Mouse (Mus musculus) forebrain, embryonic 15.5 days (tissue): ENCODE data around the gene Fam102a. TPM values are rescaled to one million over a fixed set of nuclear protein-coding genes. Genes with fewer than 3 reads are reported as not detected.

Experiments used
- ATAC-seq: fragments of 200-750 bp; cut with Nextera tagmentation; replicated peaks from 2 replicates; pipeline ENCODE4 v1.8.0; 2017; ENCODE audit warnings: mild to moderate bottlenecking, moderate TSS enrichment, moderate library complexity
- H3K27ac ChIP-seq: fragments of 300-500 bp; sonication (generic); replicated peaks from 2 replicates; pipeline ENCODE4 v1.5.1; 2015; ENCODE audit warnings: mild to moderate bottlenecking, inconsistent platforms
- H3K27me3 ChIP-seq: fragments of 300-500 bp; sonication (generic); 2 replicates; pipeline ENCODE4 v1.6.1; 2015; ENCODE audit warnings: inconsistent platforms
- H3K36me3 ChIP-seq: fragments of 300-500 bp; sonication (generic); 2 replicates; pipeline ENCODE4 v1.6.1; 2015; ENCODE audit warnings: mild to moderate bottlenecking, inconsistent platforms
- H3K4me1 ChIP-seq: fragments of 300-500 bp; sonication (generic); 2 replicates; pipeline ENCODE4 v1.6.1; 2015; ENCODE audit warnings: inconsistent platforms
- H3K4me2 ChIP-seq: fragments of 300-500 bp; sonication (generic); replicated peaks from 2 replicates; pipeline ENCODE4 v1.6.1; 2015; ENCODE audit warnings: mild to moderate bottlenecking, inconsistent platforms
- H3K4me3 ChIP-seq: fragments of 300-500 bp; sonication (generic); 2 replicates; pipeline ENCODE4 v1.5.1; 2015; ENCODE audit warnings: mild to moderate bottlenecking, inconsistent platforms
- H3K9ac ChIP-seq: fragments of 300-500 bp; sonication (generic); replicated peaks from 2 replicates; pipeline ENCODE4 v1.6.1; 2015; ENCODE audit warnings: mild to moderate bottlenecking, inconsistent platforms
- H3K9me3 ChIP-seq: fragments of 300-500 bp; sonication (generic); 2 replicates; pipeline ENCODE4 v1.6.1; 2016; ENCODE audit warnings: inconsistent platforms
- WGBS: fragments of 180-500 bp; shearing (Covaris S2); methylation state at CpG from one replicate; pipeline ENCODE4 v1.1.7; 2015; ENCODE audit warnings: mixed read lengths; 5-methylcytosine and 5-hydroxymethylcytosine counted together
- polyA plus RNA-seq: library from polyadenylated mRNA; unstranded; fragments of >200 nt; fragmentation: Nextera tagmentation; extraction: Ambion mirVana; gene quantifications from 2 replicates; pipeline ENCODE4 v1.2.1, GENCODE M21; 2015

Gene Fam102a
- polyA plus RNA-seq, 1 experiment from 2014 or later, result 5.7 TPM

DNA sequence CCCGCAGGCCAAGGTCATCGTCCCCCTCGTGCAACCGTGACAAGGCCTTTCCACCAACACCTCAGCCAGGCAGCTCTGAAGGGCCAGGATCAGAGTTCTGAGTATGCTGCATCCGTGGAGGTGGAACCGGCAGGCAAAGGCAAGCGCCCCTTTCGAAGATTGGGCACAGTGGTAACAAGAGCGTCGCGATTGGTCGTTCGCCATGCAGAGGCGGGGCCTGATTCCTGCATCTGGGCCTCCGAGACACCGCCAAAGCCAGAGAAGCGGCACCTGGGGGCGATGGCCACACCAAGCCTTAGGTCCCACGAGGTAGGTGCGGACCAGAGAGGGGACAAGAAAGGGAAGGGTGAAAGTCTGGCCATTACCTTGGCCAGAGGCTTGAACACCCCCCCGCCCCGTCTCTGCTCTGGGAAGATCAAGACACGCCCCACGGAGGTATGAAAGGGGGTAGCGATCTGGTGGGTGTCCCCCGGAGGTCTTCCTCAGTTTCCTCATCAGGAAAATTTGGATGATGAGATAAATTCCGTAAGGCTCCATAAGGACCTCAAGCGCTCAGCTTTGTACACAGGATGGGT lies 40.5 kb downstream of the Fam102a start, which contains the start of gene 9430097D07Rik:
9430097D07Rik (minus strand) TSS at position 99 of the 575 bp plus-strand sequence.
- H3K27ac ChIP-seq, result no peak within 1 kb of the TSS
- H3K4me1 ChIP-seq, result peaks cover 27% of the 10 kb centered on the region
- peak within 1 kb of the TSS; percentile 97 for H3K4me2 ChIP-seq
- no peaks in the 10 kb centered on the region for H3K9me3 ChIP-seq
- peak; percentile 81 for ATAC-seq
- H3K4me3 ChIP-seq, result peak within 1 kb of the TSS; percentile 62
- 3% methylated on average over 28 of the region's 28 CpGs for WGBS
- peaks cover 8% of the 10 kb centered on the region; the same call in 1 of the 2 replicates for H3K36me3 ChIP-seq
- no peaks in the 10 kb centered on the region for H3K27me3 ChIP-seq
- H3K9ac ChIP-seq, result peak within 1 kb of the TSS; percentile 70

DNA sequence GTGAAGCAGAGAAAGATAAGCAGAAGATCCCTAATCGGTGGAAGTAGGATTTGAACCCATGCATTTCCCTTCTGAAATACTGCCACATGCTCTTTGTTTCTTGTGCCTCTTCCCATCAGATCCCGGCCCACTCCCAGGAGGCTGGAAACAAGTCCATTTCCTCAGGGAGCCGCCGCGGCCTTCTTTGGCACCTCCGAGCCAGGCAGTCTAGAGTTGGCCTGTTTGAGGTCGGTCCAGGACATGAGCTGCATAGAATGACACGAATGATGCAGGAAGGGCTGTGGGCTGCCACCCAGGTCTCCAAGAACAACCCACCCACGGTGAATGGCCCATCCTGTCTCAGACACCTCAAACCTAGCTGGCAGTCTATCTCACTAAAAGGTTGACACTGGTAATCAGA lies 41.4 kb downstream of the Fam102a start:
- 0 out of 2 replicates have a peak overlapping the region, but pooled peaks have one; percentile 62 for H3K4me3 ChIP-seq
- WGBS, result 86% methylated on average over 9 of the region's 9 CpGs

DNA sequence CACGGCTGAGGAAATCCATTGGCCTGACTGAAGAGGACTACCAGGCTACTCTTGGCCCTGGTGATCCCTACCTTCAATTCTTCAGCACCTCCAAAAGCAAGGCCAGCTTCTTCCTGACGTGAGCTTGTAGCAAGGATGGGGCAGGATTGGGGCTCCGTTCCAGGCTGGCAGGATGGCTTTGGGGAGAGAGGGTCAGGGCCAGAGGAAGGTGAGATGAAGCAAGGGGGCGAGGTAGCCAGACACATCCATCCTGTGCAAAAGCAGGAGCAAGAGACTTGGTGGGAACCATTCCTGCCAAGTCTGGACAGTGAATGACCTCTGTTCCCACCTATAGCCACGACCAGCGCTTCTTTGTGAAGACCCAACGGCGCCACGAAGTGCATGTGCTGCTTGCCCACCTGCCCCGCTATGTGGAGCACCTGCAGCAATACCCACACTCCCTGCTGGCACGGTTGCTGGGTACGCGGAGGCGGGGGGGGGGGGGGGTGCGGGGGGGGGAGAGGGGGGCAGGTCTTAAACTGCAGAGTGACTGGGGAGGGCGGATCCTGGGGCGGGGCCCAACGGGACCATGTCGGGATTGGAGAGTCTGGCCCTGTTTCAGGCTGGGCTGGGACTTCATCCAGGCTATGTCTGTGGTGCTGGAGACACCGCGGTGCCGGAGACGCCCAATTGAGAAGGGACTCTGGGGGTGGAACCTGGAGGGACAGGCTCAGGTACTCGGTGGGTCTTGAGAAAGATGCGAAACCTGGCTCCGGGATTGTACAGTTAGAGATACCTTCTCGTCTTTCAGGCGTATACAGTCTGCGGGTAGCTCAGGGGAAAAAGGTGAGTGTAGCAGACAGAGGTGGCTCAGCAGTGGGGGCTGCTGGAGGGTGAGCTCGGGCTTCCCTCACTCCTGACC lies 43.3 kb downstream of the Fam102a start:
- H3K9me3 ChIP-seq, result no peaks in the 10 kb centered on the region
- H3K4me1 ChIP-seq, result peaks cover 19% of the 10 kb centered on the region
- no peak for ATAC-seq
- no peak overlapping the region for H3K4me2 ChIP-seq
- no peak overlapping the region for H3K27ac ChIP-seq
- no peak overlapping the region for H3K9ac ChIP-seq
- H3K27me3 ChIP-seq, result no peaks in the 10 kb centered on the region
- WGBS, result 38% methylated on average over 26 of the region's 30 CpGs
- peaks cover 1% of the 10 kb centered on the region; the same call in 1 of the 2 replicates for H3K36me3 ChIP-seq
- no peak overlapping the region for H3K4me3 ChIP-seq

More for the DNA sequence above, 41.4 kb downstream of the Fam102a start:
- H3K9me3 ChIP-seq, result no peaks in the 10 kb centered on the region
- 0 out of 2 replicates have a peak overlapping the region, but pooled peaks have one; percentile 97 for H3K4me2 ChIP-seq
- H3K36me3 ChIP-seq, result peaks cover 8% of the 10 kb centered on the region; the same call in 1 of the 2 replicates
- no peak overlapping the region for H3K27ac ChIP-seq
- H3K4me1 ChIP-seq, result peaks cover 23% of the 10 kb centered on the region
- H3K9ac ChIP-seq, result no peak overlapping the region
- no peak for ATAC-seq
- H3K27me3 ChIP-seq, result no peaks in the 10 kb centered on the region

DNA sequence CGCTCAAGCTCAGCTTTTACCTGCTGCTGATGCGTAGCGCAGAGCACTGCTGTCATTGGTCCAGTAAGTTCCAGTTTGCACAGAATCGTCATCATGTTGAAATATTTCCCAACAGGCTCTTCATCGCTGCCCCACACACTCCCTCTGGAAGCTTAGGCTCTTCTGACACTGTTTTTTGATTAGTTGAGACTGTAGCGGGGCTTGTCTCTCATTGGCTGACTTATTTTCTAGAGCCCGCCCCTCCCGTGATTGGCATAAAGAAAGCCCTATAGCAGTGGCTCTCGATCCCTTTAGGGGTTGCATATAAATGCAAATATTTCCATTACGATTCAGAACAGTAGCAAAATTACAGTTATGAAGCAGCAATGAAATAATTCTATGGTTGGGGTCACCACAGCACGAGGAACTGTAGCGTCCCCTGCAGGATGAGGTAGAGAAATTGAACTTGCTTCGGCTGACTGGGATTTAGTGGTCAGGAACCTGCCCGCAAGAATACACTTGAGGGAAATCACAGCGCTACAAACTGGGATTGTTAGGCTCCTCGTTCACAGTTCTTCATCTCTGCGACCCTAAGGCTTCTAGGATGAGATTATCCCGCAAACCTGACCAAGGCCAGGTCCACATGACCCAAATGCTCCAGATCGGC lies 46.4 kb downstream of the Fam102a start:
- Histone ChIP-seq H3K4me1 (peaks cover 10% of the 10 kb centered on the region), H3K27ac (no peak overlapping the region), H3K36me3 (no peaks in the 10 kb centered on the region), H3K9ac (peak overlapping the region; percentile 15; the same call in 1 of the 2 replicates), H3K9me3 (no peaks in the 10 kb centered on the region), H3K27me3 (no peaks in the 10 kb centered on the region), H3K4me2 (peak overlapping the region; percentile 33), H3K4me3 (peak overlapping the region; percentile 31)
- ATAC-seq, result peak; percentile 65
- 32% methylated on average over 19 of the region's 19 CpGs for WGBS

DNA sequence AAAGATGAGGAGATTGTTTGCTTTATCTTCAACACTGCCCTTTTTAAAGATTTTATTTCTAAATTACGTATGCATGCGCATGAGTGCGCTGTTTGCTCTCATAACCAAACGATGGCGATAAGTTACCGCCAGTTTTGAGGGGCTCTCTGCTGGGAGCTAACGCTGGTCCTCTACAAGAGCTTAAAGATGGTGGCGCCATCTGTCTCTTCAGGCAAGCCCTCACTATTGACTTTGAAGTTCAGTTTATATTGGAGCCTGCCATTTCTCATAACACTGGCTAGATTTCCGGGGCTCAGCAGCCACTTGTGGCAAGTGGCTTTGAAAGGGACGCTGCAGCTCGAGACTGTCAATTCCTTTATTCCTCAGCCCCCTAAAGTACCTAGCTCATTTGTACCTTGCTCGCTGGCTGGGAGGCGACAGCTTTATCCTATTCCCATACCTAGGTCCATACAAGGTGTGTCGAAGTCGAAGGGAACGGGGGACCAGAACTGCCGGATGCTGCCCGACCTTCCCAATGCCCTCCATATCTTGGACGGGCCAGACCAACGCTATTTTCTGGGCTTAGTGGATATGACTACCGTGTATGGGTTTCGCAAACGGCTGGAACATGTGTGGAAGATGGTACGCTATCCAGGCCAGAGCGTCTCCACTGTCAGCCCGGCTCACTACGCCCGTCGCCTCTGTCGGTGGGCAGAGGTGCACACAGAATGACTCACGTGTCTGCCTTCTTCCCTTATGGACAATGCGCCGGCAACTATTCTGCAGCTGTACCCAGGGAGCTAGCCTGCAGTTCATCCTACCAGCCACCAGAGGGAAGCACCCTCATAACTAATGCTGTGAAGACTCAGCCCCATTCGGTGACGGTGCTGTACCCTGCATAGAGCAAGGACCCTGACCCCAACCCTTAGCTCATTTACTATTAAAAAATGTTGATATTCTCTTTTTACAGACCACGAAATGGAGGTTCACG lies 48.0 kb downstream of the Fam102a start:
- Histone ChIP-seq H3K4me3 (peak overlapping the region; percentile 36), H3K9me3 (no peaks in the 10 kb centered on the region), H3K36me3 (no peaks in the 10 kb centered on the region), H3K9ac (peak overlapping the region; percentile 42), H3K4me2 (peak overlapping the region; percentile 62), H3K4me1 (peaks cover 23% of the 10 kb centered on the region), H3K27ac (no peak overlapping the region), H3K27me3 (no peaks in the 10 kb centered on the region)
- ATAC-seq, result peak; percentile 55
- WGBS, result 14% methylated on average over 37 of the region's 37 CpGs

DNA sequence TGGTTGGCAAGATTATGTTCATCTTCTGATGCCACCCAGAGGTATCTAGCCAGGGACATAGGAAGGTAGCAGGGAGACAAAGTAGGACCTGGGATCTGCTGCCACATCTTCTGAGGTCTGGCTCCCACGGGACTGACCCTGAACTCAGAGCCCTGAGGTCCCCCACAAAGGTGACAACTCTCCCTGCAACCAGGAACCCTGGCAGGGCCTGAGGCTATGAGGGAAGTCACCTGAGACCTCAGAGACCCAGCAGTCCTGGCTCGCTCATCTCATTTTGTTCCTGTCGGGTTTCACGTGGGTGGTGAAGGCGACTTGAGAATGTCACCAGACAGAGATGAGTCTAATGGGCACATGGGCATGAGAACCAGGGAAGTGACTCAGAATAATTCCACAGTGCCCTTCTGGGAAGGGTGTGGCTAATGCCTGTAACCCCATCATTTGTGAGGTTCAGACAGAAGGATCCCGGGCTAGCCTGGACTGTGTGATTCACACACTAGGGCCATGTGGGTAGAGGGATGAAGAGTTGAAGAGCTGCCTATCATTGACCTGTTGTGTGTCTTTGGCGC lies 50.1 kb downstream of the Fam102a start:
- no peak overlapping the region for H3K4me3 ChIP-seq
- H3K9me3 ChIP-seq, result no peaks in the 10 kb centered on the region
- 89% methylated on average over 7 of the region's 7 CpGs for WGBS
- H3K36me3 ChIP-seq, result no peaks in the 10 kb centered on the region
- ATAC-seq, result no peak
- no peak overlapping the region for H3K4me2 ChIP-seq
- H3K27me3 ChIP-seq, result no peaks in the 10 kb centered on the region
- no peak overlapping the region for H3K9ac ChIP-seq
- H3K4me1 ChIP-seq, result peaks cover 33% of the 10 kb centered on the region
- no peak overlapping the region for H3K27ac ChIP-seq

DNA sequence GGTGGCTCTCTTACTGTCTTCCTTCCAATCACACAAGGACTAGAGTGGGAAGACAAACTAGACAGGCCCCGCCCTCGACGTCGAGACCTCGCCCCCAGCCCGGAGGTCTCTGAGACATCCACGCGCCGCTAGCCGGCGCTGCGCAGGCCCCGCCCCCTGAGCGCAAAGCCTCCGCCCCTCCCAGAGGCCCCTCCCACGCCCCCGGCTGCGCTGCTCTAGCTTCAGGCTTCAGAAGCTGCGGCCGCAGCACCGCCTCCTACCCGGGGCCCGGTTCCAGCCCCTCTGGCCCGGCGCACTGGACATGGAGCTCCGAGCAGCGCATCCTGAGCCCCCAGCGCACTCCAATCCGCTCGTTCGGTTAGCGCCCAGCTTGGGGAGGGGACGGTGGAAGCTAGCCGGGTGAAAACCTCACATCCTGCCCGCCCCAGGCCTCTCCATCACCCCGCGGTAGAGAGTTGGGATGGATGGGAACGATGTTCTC lies 51.8 kb downstream of the Fam102a start, which contains the start of gene St6galnac4:
St6galnac4 (plus strand) TSS at position 225 of the 481 bp plus-strand sequence.
- WGBS, result under 1% methylated on average over 38 of the region's 38 CpGs
- H3K36me3 ChIP-seq, result no peaks in the 10 kb centered on the region
- H3K27me3 ChIP-seq, result no peaks in the 10 kb centered on the region
- no peaks in the 10 kb centered on the region for H3K9me3 ChIP-seq
- peak within 1 kb of the TSS; percentile 56 for H3K4me3 ChIP-seq
- ATAC-seq, result peak; percentile 71
- 0 out of 2 replicates have a peak within 1 kb of the TSS, but pooled peaks have one; percentile 12 for H3K27ac ChIP-seq
- peaks cover 33% of the 10 kb centered on the region for H3K4me1 ChIP-seq
- H3K4me2 ChIP-seq, result peak within 1 kb of the TSS; percentile 61
- peak within 1 kb of the TSS; percentile 64 for H3K9ac ChIP-seq

DNA sequence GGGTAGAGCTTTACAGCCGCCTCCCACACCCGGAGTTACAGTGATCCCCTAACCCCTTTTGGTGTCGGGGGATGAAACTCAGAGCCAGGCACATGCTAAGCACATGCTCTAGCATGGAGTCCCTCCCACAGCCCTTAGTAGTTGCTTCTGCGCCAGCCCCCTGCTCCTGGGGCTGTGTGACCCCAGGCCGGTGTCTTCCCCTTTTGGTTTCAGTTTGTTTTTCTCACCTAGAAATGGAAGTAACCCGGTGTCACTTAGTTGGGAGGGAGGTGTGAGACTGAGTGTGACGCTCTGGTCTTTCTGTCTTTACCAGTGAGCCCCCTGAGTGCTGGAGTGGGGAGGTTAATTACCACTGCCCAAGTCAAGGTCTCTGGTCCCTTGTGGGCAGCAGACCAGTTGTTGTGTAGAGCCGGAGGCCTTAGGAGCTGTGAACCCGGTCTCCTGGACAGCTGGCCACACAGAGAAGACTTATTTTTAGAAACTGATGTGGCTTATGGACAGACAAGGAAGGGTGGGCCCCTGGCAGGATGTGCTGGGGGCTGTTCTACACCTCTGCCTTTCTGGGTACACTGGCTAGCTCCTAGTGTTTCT lies 52.7 kb downstream of the Fam102a start:
- 52% methylated on average over 9 of the region's 9 CpGs for WGBS
- no peaks in the 10 kb centered on the region for H3K36me3 ChIP-seq
- H3K27ac ChIP-seq, result no peak overlapping the region
- ATAC-seq, result no peak
- H3K4me2 ChIP-seq, result peak overlapping the region; percentile 61
- H3K9ac ChIP-seq, result peak overlapping the region; percentile 64; the same call in 1 of the 2 replicates
- peak overlapping the region; percentile 56 for H3K4me3 ChIP-seq
- peaks cover 32% of the 10 kb centered on the region for H3K4me1 ChIP-seq
- no peaks in the 10 kb centered on the region for H3K9me3 ChIP-seq
- no peaks in the 10 kb centered on the region for H3K27me3 ChIP-seq

DNA sequence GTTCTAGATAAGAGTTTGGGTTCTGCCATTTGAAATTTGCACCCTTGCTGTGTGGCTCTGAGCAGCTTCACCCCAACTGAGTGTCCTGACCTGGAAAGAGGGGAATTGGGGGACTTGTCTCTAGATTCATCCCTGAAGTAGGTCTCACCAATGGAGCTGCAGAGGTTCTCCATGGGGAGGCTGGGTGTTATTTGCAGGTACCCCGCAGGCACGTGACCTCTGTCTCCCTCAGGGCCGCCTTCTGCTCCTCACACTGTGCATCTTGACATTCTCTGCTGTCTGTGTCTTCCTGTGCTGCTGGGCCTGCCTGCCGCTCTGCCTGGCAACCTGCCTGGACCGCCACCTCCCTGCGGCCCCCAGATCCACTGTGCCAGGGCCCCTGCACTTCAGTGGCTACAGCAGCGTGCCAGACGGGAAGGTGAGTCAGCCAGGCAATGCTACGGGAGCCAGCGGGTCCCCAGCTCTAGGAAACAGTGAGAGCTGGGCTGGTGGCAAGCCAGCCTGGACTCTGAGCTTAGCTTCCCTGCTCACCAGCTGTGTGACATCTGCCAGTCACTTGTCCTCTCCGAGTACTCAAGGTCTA lies 54.2 kb downstream of the Fam102a start:
- 61% methylated on average over 11 of the region's 11 CpGs for WGBS
- Histone ChIP-seq H3K27me3 (no peaks in the 10 kb centered on the region), H3K9ac (0 out of 2 replicates have a peak overlapping the region, but pooled peaks have one; percentile 24), H3K27ac (no peak overlapping the region), H3K9me3 (no peaks in the 10 kb centered on the region), H3K36me3 (no peaks in the 10 kb centered on the region), H3K4me3 (no peak overlapping the region), H3K4me1 (peaks cover 27% of the 10 kb centered on the region), H3K4me2 (no peak overlapping the region)
- ATAC-seq, result no peak

DNA sequence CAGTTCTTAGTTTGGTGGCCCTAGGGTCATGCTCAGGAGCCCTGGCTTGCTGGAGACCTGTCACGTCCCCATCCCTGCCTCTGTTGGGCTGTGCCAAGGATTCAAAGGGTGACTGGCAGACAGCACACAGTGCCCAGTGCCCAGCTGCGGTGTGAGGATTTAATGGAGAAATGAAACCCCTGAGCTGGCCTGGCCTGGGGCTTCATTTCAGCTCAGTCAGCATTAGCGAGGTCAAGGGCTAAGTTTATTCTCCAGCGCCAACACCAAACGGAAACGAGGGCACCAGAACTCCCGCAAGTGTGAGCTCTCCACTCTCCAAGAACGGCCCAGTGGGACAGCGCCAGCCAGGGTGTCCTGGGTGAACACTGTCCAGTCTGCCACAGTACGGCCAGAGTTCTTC lies 55.1 kb downstream of the Fam102a start:
- 84% methylated on average over 10 of the region's 10 CpGs for WGBS
- H3K9me3 ChIP-seq, result no peaks in the 10 kb centered on the region
- no peak for ATAC-seq

More for the DNA sequence above, 55.1 kb downstream of the Fam102a start:
- Histone ChIP-seq H3K27me3 (no peaks in the 10 kb centered on the region), H3K36me3 (no peaks in the 10 kb centered on the region), H3K4me1 (peaks cover 27% of the 10 kb centered on the region), H3K27ac (no peak overlapping the region), H3K9ac (no peak overlapping the region), H3K4me3 (no peak overlapping the region), H3K4me2 (no peak overlapping the region)
